Comparison of ENCODE assay signal across 10 mouse cellular contexts in genomic region chr7:100187601-100188000, GRCm38 (mm10). TPM values are rescaled to one million over a fixed set of nuclear protein-coding genes. Genes with fewer than 3 reads are reported as not detected.
DNase-seq lines count a peak whose midpoint lies in the region; ATAC-seq lines count a peak whose summit lies in the region.
"Had no signal": no experiment of that assay in that cellular context is flagged by ENCODE, and none has a peak within 500 bp of the region (broad histone marks: within the 10 kb centered on the region; RNA-seq: fewer than 3 reads in every experiment).

No protein-coding gene starts in this region.

- H3K27me3 ChIP-seq in midbrain, embryonic 13.5 days, result peaks cover 4% of the 10 kb centered on the region; the same call in 1 of the 2 replicates
- H3K27me3 ChIP-seq: embryonic facial prominence, embryonic 15.5 days; lung, embryonic 15.5 days had no signal

- H3K4me2 ChIP-seq in midbrain, embryonic 13.5 days (replicated peaks), result no peak overlapping the region
- H3K4me2 ChIP-seq: embryonic facial prominence, embryonic 15.5 days; lung, embryonic 15.5 days had no signal

- no peak overlapping the region for H3K4me3 ChIP-seq in midbrain, embryonic 13.5 days (replicated peaks)
- H3K4me3 ChIP-seq: embryonic facial prominence, embryonic 15.5 days; lung, embryonic 15.5 days had no signal

- H3K9ac ChIP-seq in midbrain, embryonic 13.5 days (replicated peaks), result no peak overlapping the region
- H3K9ac ChIP-seq: embryonic facial prominence, embryonic 15.5 days; lung, embryonic 15.5 days had no signal

- 20% methylated on average over 7 of the region's 7 CpGs for WGBS in midbrain, embryonic 13.5 days

- H3K9me3 ChIP-seq in midbrain, embryonic 13.5 days, result no peaks in the 10 kb centered on the region
- H3K9me3 ChIP-seq: embryonic facial prominence, embryonic 15.5 days; lung, embryonic 15.5 days had no signal

- H3K36me3 ChIP-seq in midbrain, embryonic 13.5 days, result no peaks in the 10 kb centered on the region
- H3K36me3 ChIP-seq: embryonic facial prominence, embryonic 15.5 days; lung, embryonic 15.5 days had no signal

- no peak overlapping the region for H3K27ac ChIP-seq in midbrain, embryonic 13.5 days
- H3K27ac ChIP-seq: embryonic facial prominence, embryonic 15.5 days; lung, embryonic 15.5 days had no signal

- ATAC-seq in erythroblast, adult 5-6 weeks (replicated peaks; ENCODE audit: low FRiP score, poor library complexity, severe bottlenecking), result 0 out of 2 replicates have a peak, but pooled peaks have one; percentile 43
- ATAC-seq in midbrain, embryonic 13.5 days, result peak; percentile 43; the same call in 1 of the 2 replicates

- no peaks in the 10 kb centered on the region for H3K4me1 ChIP-seq in midbrain, embryonic 13.5 days (replicated peaks)
- H3K4me1 ChIP-seq: embryonic facial prominence, embryonic 15.5 days; lung, embryonic 15.5 days had no signal

- peak; percentile 30 for DNase-seq in heart, adult 8-10 months (ENCODE audit: low spot score)
- no peak for DNase-seq in heart, adult 9 months (ENCODE audit: low spot score in 2 of 2)
- DNase-seq in CD8-positive naive resting alpha-beta T cell, adult 2 months (ENCODE audit: low read depth in 2 of 2, low spot score in 2 of 2), result peak; percentile 6 to 48
- DNase-seq in adrenal gland, postnatal 14 days, result peak; percentile 69
- DNase-seq in layer of hippocampus, postnatal 10 days (ENCODE audit: low spot score in 2 of 2), result peak; percentile 62 to 68
- peak; percentile 17 to 38 for DNase-seq in thymus, postnatal 36 days

RNA-seq across cellular contexts. Expression of gene Kcne3, which starts 11.3 kb away (rescaled TPM):
- 1 to 10 TPM in 1 of 4 experiments, under 1 TPM in 3; 0.28 to 1.5 (median 0.66) TPM for total RNA-seq in heart, adult 8-10 months (2022)
- 2.0 and 2.6 TPM in 2 replicates for total RNA-seq in adrenal gland, postnatal 14 days (2021)
- not detected in 2 replicates for total RNA-seq in erythroblast, adult 5-6 weeks (2015; ENCODE audit: low replicate concordance)
- total RNA-seq in erythroblast, adult 5-6 weeks (2017; ENCODE audit: low replicate concordance), result 1.8 and 3.7 TPM in 2 replicates
- not detected for total RNA-seq in layer of hippocampus, postnatal 10 days (2021)
- polyA plus RNA-seq in midbrain, embryonic 13.5 days (2015; fragmentation: Nextera tagmentation; extraction: Ambion mirVana), result 1.2 and 1.7 TPM in 2 replicates

RNA-seq across cellular contexts. Expression of gene Lipt2, which starts 28.5 kb away (rescaled TPM):
- 1 to 10 TPM; 4.4 to 6.3 (median 5.4) TPM for total RNA-seq in heart, adult 8-10 months (2022)
- 5.7 and 7.0 TPM in 2 replicates for total RNA-seq in adrenal gland, postnatal 14 days (2021)
- total RNA-seq in erythroblast, adult 5-6 weeks (2015; ENCODE audit: low replicate concordance), result 2.9 TPM in 1 of 2 replicates, not detected in the other
- total RNA-seq in erythroblast, adult 5-6 weeks (2017; ENCODE audit: low replicate concordance), result 0.26 and 0.98 TPM in 2 replicates
- 1 to 10 TPM; 4.5 to 4.7 TPM for total RNA-seq in layer of hippocampus, postnatal 10 days (2021)
- polyA plus RNA-seq in midbrain, embryonic 13.5 days (2015; fragmentation: Nextera tagmentation; extraction: Ambion mirVana), result 14.6 and 16.6 TPM in 2 replicates

RNA-seq across cellular contexts. Expression of gene Pgm2l1, which starts 39.6 kb away (rescaled TPM):
- total RNA-seq in heart, adult 8-10 months (2022), result 1 to 10 TPM; 5.5 to 7.9 (median 7.2) TPM
- 6.7 and 11.4 TPM in 2 replicates for total RNA-seq in adrenal gland, postnatal 14 days (2021)
- total RNA-seq in erythroblast, adult 5-6 weeks (2015; ENCODE audit: low replicate concordance), result 11.1 and 13.2 TPM in 2 replicates
- 12.7 and 18.4 TPM in 2 replicates for total RNA-seq in erythroblast, adult 5-6 weeks (2017; ENCODE audit: low replicate concordance)
- total RNA-seq in layer of hippocampus, postnatal 10 days (2021), result 100 to 1,000 TPM; 355 to 388 TPM
- polyA plus RNA-seq in midbrain, embryonic 13.5 days (2015; fragmentation: Nextera tagmentation; extraction: Ambion mirVana), result 21.3 and 22.9 TPM in 2 replicates

Comparison
In these comparisons a context has a peak if more than half of its experiments do, and no peak if none do; other contexts are left out.
1. DNase-seq: peak in heart, adult 8-10 months (single experiment), CD8-positive naive resting alpha-beta T cell, adult 2 months (2 of 2), adrenal gland, postnatal 14 days (single experiment), layer of hippocampus, postnatal 10 days (2 of 2) and thymus, postnatal 36 days (2 of 2); none in heart, adult 9 months (0 of 2).
2. RNA of gene Pgm2l1, which starts 39.6 kb away (total RNA-seq): 355 to 388 TPM in layer of hippocampus, postnatal 10 days; 11.1 to 18.4 TPM in erythroblast, adult 5-6 weeks, 5.5 to 7.9 TPM in heart, adult 8-10 months and 6.7 to 11.4 TPM in adrenal gland, postnatal 14 days; every median in the first group is over 10 times any median in the second.